Mouse (Mus musculus) v-Abl transformed pro-B cells (cell line): Measurements from ENCODE around the gene Ptprm.

ENCODE experiments used
- in situ Hi-C, 2 experiments: fragments of 400-800 bp; cut with MboI; formaldehyde crosslinking; loops; one replicate each; pipeline ENCODE4 v1.15.1; 2025; ENCODE audit not compliant: unreplicated experiment in 2 of 2

Ptprm gene

GRCm38 (mm10) chr17:67150441-67150840, 203.8 kb downstream of the Ptprm start:
- in situ Hi-C loops: no loop called here

GRCm38 (mm10) chr17:67142183-67142756, 212.0 kb downstream of the Ptprm start:
- in situ Hi-C loops: no loop called here

GRCm38 (mm10) chr17:67140502-67140901, 213.8 kb downstream of the Ptprm start:
- in situ Hi-C loops: no loop called here

- in situ Hi-C loops: no loop called here
These were observed 215.3 kb downstream of the Ptprm start for GRCm38 (mm10) chr17:67138981-67139380.

- in situ Hi-C loops: no loop called here
These were observed 217.4 kb downstream of the Ptprm start for GRCm38 (mm10) chr17:67136876-67137275.

GRCm38 (mm10) chr17:67136421-67136820, 217.8 kb downstream of the Ptprm start:
- in situ Hi-C loops: no loop called here

- in situ Hi-C loops: no loop called here
These were observed 220.0 kb downstream of the Ptprm start for GRCm38 (mm10) chr17:67134235-67134634.

GRCm38 (mm10) chr17:67133440-67134103, 220.7 kb downstream of the Ptprm start:
- in situ Hi-C loops: no loop called here

- in situ Hi-C loops: no loop called here
These were observed 221.2 kb downstream of the Ptprm start for GRCm38 (mm10) chr17:67133026-67133425.

GRCm38 (mm10) chr17:67127530-67127929, 226.7 kb downstream of the Ptprm start:
- in situ Hi-C loops: no loop called here

GRCm38 (mm10) chr17:67125596-67125995, 228.7 kb downstream of the Ptprm start:
- in situ Hi-C loops: no loop called here

GRCm38 (mm10) chr17:67124294-67124693, 230.0 kb downstream of the Ptprm start:
- in situ Hi-C loops: no loop called here

- in situ Hi-C loops: no loop called here
These were observed 230.5 kb downstream of the Ptprm start for GRCm38 (mm10) chr17:67123722-67124121.

GRCm38 (mm10) chr17:67120863-67121262, 233.4 kb downstream of the Ptprm start:
- in situ Hi-C loops: no loop called here

GRCm38 (mm10) chr17:67118676-67119340, 235.4 kb downstream of the Ptprm start:
- in situ Hi-C loops: no loop called here

- in situ Hi-C loops: no loop called here
These were observed 239.4 kb downstream of the Ptprm start for GRCm38 (mm10) chr17:67114842-67115241.

GRCm38 (mm10) chr17:67112679-67113078, 241.6 kb downstream of the Ptprm start:
- in situ Hi-C loops: no loop called here

- in situ Hi-C loops: no loop called here
These were observed 248.1 kb downstream of the Ptprm start for GRCm38 (mm10) chr17:67106176-67106575.

GRCm38 (mm10) chr17:67102051-67102450, 252.2 kb downstream of the Ptprm start:
- in situ Hi-C loops: no loop called here

- in situ Hi-C loops: no loop called here
These were observed 263.3 kb downstream of the Ptprm start for GRCm38 (mm10) chr17:67090997-67091396.

GRCm38 (mm10) chr17:67090153-67090552, 264.1 kb downstream of the Ptprm start:
- in situ Hi-C loops: no loop called here

- in situ Hi-C loops: no loop called here
These were observed 264.6 kb downstream of the Ptprm start for GRCm38 (mm10) chr17:67089611-67090010.
